Mouse (Mus musculus): ENCODE results near the gene Pcbd1.

DNA sequence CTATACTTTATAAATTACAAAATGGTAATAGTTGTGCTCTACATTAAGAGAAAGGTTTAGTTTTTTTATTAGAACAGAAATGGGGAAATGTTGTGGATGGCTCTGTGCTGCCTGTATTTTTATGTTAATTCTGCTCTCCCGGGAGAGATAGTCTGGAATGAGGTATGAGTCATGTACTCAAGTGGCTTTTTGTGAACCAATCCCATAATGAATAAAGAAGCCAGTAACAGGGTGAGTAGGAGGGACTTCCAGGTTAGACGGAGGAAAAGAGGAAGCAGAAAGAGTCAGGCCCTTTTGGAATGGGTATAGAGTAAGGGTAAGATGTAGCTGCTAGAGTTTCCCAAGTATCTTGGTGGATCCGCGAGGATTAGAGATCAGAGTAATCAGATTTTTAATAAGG is 44.9 kb downstream of the Pcbd1 start:
- no peak for TF ChIP-seq POLR2A (IDR thresholded peaks at IDR 0.05; ENCODE audit: low read depth, low read length)
- no peak for TF ChIP-seq CTCF (IDR thresholded peaks at IDR 0.05; ENCODE audit: borderline replicate concordance, insufficient read depth, low read length)
